Mouse (Mus musculus): ENCODE measurements around the gene 6430628N08Rik. TPM values are rescaled to one million over a fixed set of nuclear protein-coding genes. Genes with fewer than 3 reads are reported as not detected.

6430628N08Rik gene
- total and polyA plus RNA-seq, 2 experiments from 2014 or later = 0.33 to 1.2 TPM

GRCm38 (mm10) chr4:115943669-115944314 lies 53.3 kb downstream of the 6430628N08Rik start:
- Histone ChIP-seq H3K4me1 (ENCODE audit: insufficient read depth, low read length) (no peaks in the 10 kb centered on the region), H3K9ac (replicated peaks; ENCODE audit: low read length, poor library complexity, severe bottlenecking) (no peak overlapping the region), H3K27ac (ENCODE audit: low read depth, low read length) (no peak overlapping the region), H3K4me2 (ENCODE audit: low read depth, low read length, poor library complexity, severe bottlenecking) (peak overlapping the region; percentile 53), H3K4me3 (ENCODE audit: low read depth, low read length) (peak overlapping the region; percentile 35), H3K9me3 (ENCODE audit: low read length) (no peaks in the 10 kb centered on the region), H3K27me3 (ENCODE audit: insufficient read depth, low read length) (peaks cover 68% of the 10 kb centered on the region), H3K36me3 (ENCODE audit: insufficient read depth, low read length) (no peaks in the 10 kb centered on the region)
- ATAC-seq (ENCODE audit: low FRiP score) = peak; percentile 31; the same call in 1 of the 2 replicates
- under 1% methylated on average over 23 of the region's 41 CpGs for WGBS
- TF ChIP-seq CTCF (IDR thresholded peaks at IDR 0.05) = no peak
- no peak for DNase-seq (ENCODE audit: low spot score)

Other genes starting within 250 kb of the 6430628N08Rik start
- 1.9 and 4.0 TPM in 2 replicates for gene Cyp4b1, start 242.9 kb upstream of the 6430628N08Rik start, total RNA-seq (2014; rRNA removed)
- 1.7 and 1.9 TPM in 2 replicates for gene Cyp4b1, start 242.9 kb upstream of the 6430628N08Rik start, polyA plus RNA-seq (2015; fragmentation: Nextera tagmentation; extraction: Ambion mirVana)
- gene Efcab14, start 152.9 kb upstream of the 6430628N08Rik start, total RNA-seq (2014; rRNA removed) = 16.7 and 17.2 TPM in 2 replicates
- gene Efcab14, start 152.9 kb upstream of the 6430628N08Rik start, polyA plus RNA-seq (2015; fragmentation: Nextera tagmentation; extraction: Ambion mirVana) = 13.2 and 16.2 TPM in 2 replicates
- gene Tex38, start 109.6 kb upstream of the 6430628N08Rik start, total RNA-seq (2014; rRNA removed) = 0.49 and 1.2 TPM in 2 replicates
- gene Tex38, start 109.6 kb upstream of the 6430628N08Rik start, polyA plus RNA-seq (2015; fragmentation: Nextera tagmentation; extraction: Ambion mirVana) = 0.87 and 0.93 TPM in 2 replicates
- gene Atpaf1, start 105.9 kb upstream of the 6430628N08Rik start, total RNA-seq (2014; rRNA removed) = 25.9 and 40.0 TPM in 2 replicates
- 37.8 and 38.7 TPM in 2 replicates for gene Atpaf1, start 105.9 kb upstream of the 6430628N08Rik start, polyA plus RNA-seq (2015; fragmentation: Nextera tagmentation; extraction: Ambion mirVana)
- gene Mob3c, start 62.6 kb upstream of the 6430628N08Rik start, total RNA-seq (2014; rRNA removed) = 3.7 and 12.1 TPM in 2 replicates
- 2.8 and 3.1 TPM in 2 replicates for gene Mob3c, start 62.6 kb upstream of the 6430628N08Rik start, polyA plus RNA-seq (2015; fragmentation: Nextera tagmentation; extraction: Ambion mirVana)
- 18.5 and 27.8 TPM in 2 replicates for gene Mknk1, start 51.5 kb upstream of the 6430628N08Rik start, total RNA-seq (2014; rRNA removed)
- 22.8 and 23.2 TPM in 2 replicates for gene Mknk1, start 51.5 kb upstream of the 6430628N08Rik start, polyA plus RNA-seq (2015; fragmentation: Nextera tagmentation; extraction: Ambion mirVana)
- gene Kncn, start 6.3 kb upstream of the 6430628N08Rik start, total RNA-seq (2014; rRNA removed) = 0.09 and 0.11 TPM in 2 replicates
- 0.16 and 0.25 TPM in 2 replicates for gene Kncn, start 6.3 kb upstream of the 6430628N08Rik start, polyA plus RNA-seq (2015; fragmentation: Nextera tagmentation; extraction: Ambion mirVana)
- 9.6 and 10.3 TPM in 2 replicates for gene Dmbx1, start 49.3 kb downstream of the 6430628N08Rik start, total RNA-seq (2014; rRNA removed)
- gene Dmbx1, start 49.3 kb downstream of the 6430628N08Rik start, polyA plus RNA-seq (2015; fragmentation: Nextera tagmentation; extraction: Ambion mirVana) = 7.7 and 8.7 TPM in 2 replicates
- 25.8 and 43.1 TPM in 2 replicates for gene Faah, start 127.3 kb downstream of the 6430628N08Rik start, total RNA-seq (2014; rRNA removed)
- gene Faah, start 127.3 kb downstream of the 6430628N08Rik start, polyA plus RNA-seq (2015; fragmentation: Nextera tagmentation; extraction: Ambion mirVana) = 30.6 and 31.2 TPM in 2 replicates
- 8.7 and 10.9 TPM in 2 replicates for gene Nsun4, start 163.2 kb downstream of the 6430628N08Rik start, total RNA-seq (2014; rRNA removed)
- gene Nsun4, start 163.2 kb downstream of the 6430628N08Rik start, polyA plus RNA-seq (2015; fragmentation: Nextera tagmentation; extraction: Ambion mirVana) = 8.7 and 8.9 TPM in 2 replicates
- 247 and 307 TPM in 2 replicates for gene Uqcrh, start 184.4 kb downstream of the 6430628N08Rik start, total RNA-seq (2014; rRNA removed)
- gene Uqcrh, start 184.4 kb downstream of the 6430628N08Rik start, polyA plus RNA-seq (2015; fragmentation: Nextera tagmentation; extraction: Ambion mirVana) = 429 and 468 TPM in 2 replicates
- 103 and 129 TPM in 2 replicates for gene Lrrc41, start 184.6 kb downstream of the 6430628N08Rik start, total RNA-seq (2014; rRNA removed)
- 70.0 and 71.6 TPM in 2 replicates for gene Lrrc41, start 184.6 kb downstream of the 6430628N08Rik start, polyA plus RNA-seq (2015; fragmentation: Nextera tagmentation; extraction: Ambion mirVana)
- 1.9 and 3.0 TPM in 2 replicates for gene Rad54l, start 233.0 kb downstream of the 6430628N08Rik start, total RNA-seq (2014; rRNA removed)
- gene Rad54l, start 233.0 kb downstream of the 6430628N08Rik start, polyA plus RNA-seq (2015; fragmentation: Nextera tagmentation; extraction: Ambion mirVana) = 2.4 and 2.5 TPM in 2 replicates
- 78.5 and 80.9 TPM in 2 replicates for gene Pomgnt1, start 233.2 kb downstream of the 6430628N08Rik start, total RNA-seq (2014; rRNA removed)
- 58.1 and 61.9 TPM in 2 replicates for gene Pomgnt1, start 233.2 kb downstream of the 6430628N08Rik start, polyA plus RNA-seq (2015; fragmentation: Nextera tagmentation; extraction: Ambion mirVana)